Mouse (Mus musculus): ENCODE data around the gene Hadha.

DNA sequence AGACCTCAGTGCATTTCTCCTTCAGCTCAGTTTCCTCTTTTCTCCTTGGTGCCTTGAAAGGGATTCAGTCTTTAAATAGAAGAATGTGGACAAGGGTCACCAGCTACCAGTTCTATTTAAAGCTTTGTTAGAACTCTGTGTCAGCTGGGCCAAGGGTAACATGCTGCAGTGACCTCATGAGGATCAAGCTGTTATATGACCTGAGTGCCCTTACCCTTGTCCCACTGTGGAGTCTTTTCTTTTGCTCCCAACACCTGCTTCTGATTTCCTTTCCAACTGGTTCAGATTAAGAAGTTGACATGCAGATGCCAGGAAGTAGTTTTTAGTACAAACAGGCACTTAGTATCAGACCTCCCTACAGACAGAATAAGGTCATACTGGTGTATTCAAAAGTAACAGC, 17.2 kb upstream of the Hadha start:
- TF ChIP-seq GATA1 (IDR thresholded peaks at IDR 0.05; ENCODE audit: borderline replicate concordance, low read length) (no peak), FLI1 (IDR thresholded peaks at IDR 0.05; ENCODE audit: low read length) (no peak)

Data from megakaryocyte, embryonic 14.5 days (primary cell).